12 mouse cellular contexts compared by ENCODE assay signal in the genomic region with DNA sequence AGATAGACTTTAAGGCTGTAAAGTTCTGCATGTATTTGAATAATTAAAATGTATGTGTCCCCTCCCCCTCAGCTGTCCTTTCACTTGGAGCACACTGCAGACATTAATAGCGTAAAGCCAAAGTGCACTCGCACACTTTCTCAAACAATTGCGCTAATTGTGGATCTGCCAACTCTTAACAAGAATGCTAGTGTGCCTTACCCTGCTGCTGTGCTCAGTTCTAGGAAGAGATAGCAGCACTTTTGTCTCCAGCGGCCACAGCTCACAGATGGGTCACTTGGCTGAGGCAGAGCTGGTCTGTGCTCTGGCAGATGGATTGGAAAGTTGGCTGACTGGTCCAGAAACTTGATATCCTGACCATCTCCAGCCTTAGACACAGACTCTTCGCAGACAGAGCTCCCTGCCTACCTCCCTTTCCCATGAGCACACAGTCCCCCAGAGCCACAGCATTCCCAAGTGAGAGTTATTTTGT. TPM values are rescaled to one million over a fixed set of nuclear protein-coding genes. Genes with fewer than 3 reads are reported as not detected.
A peak's percentile ranks its signal among the peaks of the same experiment; 100 is the strongest.
DNase-seq lines count a peak whose midpoint lies in the region; ATAC-seq and TF ChIP-seq lines count a peak whose summit lies in the region.
"Had no signal": no experiment of that assay in that cellular context is flagged by ENCODE, and none has a peak within 500 bp of the region (broad histone marks: within the 10 kb centered on the region; RNA-seq: fewer than 3 reads in every experiment).

No protein-coding gene starts in this region.

- no peaks in the 10 kb centered on the region for H3K36me3 ChIP-seq in hindbrain, postnatal 0 days (ENCODE audit: insufficient read depth, low read length)
- H3K36me3 ChIP-seq: embryonic facial prominence, embryonic 13.5 days; liver, embryonic 12.5 days had no signal

- no peak for DNase-seq in frontal cortex, postnatal 25 days (ENCODE audit: low spot score in 2 of 2)
- peak; percentile 31 for DNase-seq in right cerebral cortex, adult 18-20 months
- DNase-seq in right cerebral cortex, adult 2 months (ENCODE audit: low spot score in 2 of 2): no peak
- DNase-seq in hindbrain, postnatal 0 days (ENCODE audit: low spot score): peak; percentile 50
- no peak for DNase-seq in thymus, postnatal 10 days (ENCODE audit: low spot score in 2 of 2)
- no peak for DNase-seq in thymus, postnatal 0 days (ENCODE audit: low spot score)
- DNase-seq in lung, postnatal 4 days: no peak
- DNase-seq: adrenal gland, postnatal 36 days had no signal

- H3K9me3 ChIP-seq in hindbrain, postnatal 0 days (ENCODE audit: low read length): no peaks in the 10 kb centered on the region
- H3K9me3 ChIP-seq: embryonic facial prominence, embryonic 13.5 days; liver, embryonic 12.5 days had no signal

- H3K4me1 ChIP-seq in hindbrain, postnatal 0 days (ENCODE audit: insufficient read depth, low read length): no peaks in the 10 kb centered on the region

- 72% methylated on average over 5 of the region's 5 CpGs for WGBS in hindbrain, postnatal 0 days

- H3K27me3 ChIP-seq in hindbrain, postnatal 0 days (ENCODE audit: insufficient read depth, low read length): no peaks in the 10 kb centered on the region
- H3K27me3 ChIP-seq: embryonic facial prominence, embryonic 13.5 days had no signal

- H3K4me2 ChIP-seq in hindbrain, postnatal 0 days (ENCODE audit: low read depth, low read length): no peak overlapping the region
- H3K4me2 ChIP-seq: embryonic facial prominence, embryonic 13.5 days; liver, embryonic 12.5 days had no signal

- no peak overlapping the region for H3K9ac ChIP-seq in hindbrain, postnatal 0 days (replicated peaks; ENCODE audit: low read length)
- H3K9ac ChIP-seq: embryonic facial prominence, embryonic 13.5 days; liver, embryonic 12.5 days had no signal

- TF ChIP-seq CTCF in hindbrain, postnatal 0 days (IDR thresholded peaks at IDR 0.05; ENCODE audit: low read depth): no peak

- H3K4me3 ChIP-seq in hindbrain, postnatal 0 days (ENCODE audit: low read length): no peak overlapping the region
- H3K4me3 ChIP-seq: embryonic facial prominence, embryonic 13.5 days; liver, embryonic 12.5 days had no signal

- H3K27ac ChIP-seq in hindbrain, postnatal 0 days: 0 out of 2 replicates have a peak overlapping the region, but pooled peaks have one; percentile 26
- H3K27ac ChIP-seq: embryonic facial prominence, embryonic 13.5 days; liver, embryonic 12.5 days had no signal

- ATAC-seq in frontal cortex, adult (ENCODE audit: low TSS enrichment): peak; percentile 80
- peak; percentile 84 for ATAC-seq in hindbrain, postnatal 0 days
- ATAC-seq: intestine, embryonic 16.5 days; liver, embryonic 12.5 days had no signal

RNA-seq across cellular contexts. Expression of gene Gm37240, which starts 40.9 kb away (rescaled TPM):
- total RNA-seq in hindbrain, postnatal 0 days (2014; rRNA removed): 0.14 TPM in 1 of 2 replicates, not detected in the other
- polyA plus RNA-seq in hindbrain, postnatal 0 days (2015; fragmentation: Nextera tagmentation; extraction: Ambion mirVana): 1.00 and 1.5 TPM in 2 replicates
- 3.4 and 5.2 TPM in 2 replicates for polyA plus RNA-seq in thymus, postnatal 0 days (2015; fragmentation: Nextera tagmentation; extraction: Ambion mirVana)

RNA-seq across cellular contexts. Expression of gene Glt28d2, which starts 40.9 kb away (rescaled TPM):
- 0.37 TPM in 1 of 2 replicates, not detected in the other for total RNA-seq in hindbrain, postnatal 0 days (2014; rRNA removed)
- 0.34 and 0.43 TPM in 2 replicates for polyA plus RNA-seq in hindbrain, postnatal 0 days (2015; fragmentation: Nextera tagmentation; extraction: Ambion mirVana)
- 1.6 and 1.7 TPM in 2 replicates for polyA plus RNA-seq in thymus, postnatal 0 days (2015; fragmentation: Nextera tagmentation; extraction: Ambion mirVana)

RNA-seq across cellular contexts. Expression of gene Sh3d19, which starts 42.7 kb away (rescaled TPM):
- total RNA-seq in hindbrain, postnatal 0 days (2014; rRNA removed): 23.7 and 31.1 TPM in 2 replicates
- polyA plus RNA-seq in hindbrain, postnatal 0 days (2015; fragmentation: Nextera tagmentation; extraction: Ambion mirVana): 14.0 and 16.3 TPM in 2 replicates
- 2.5 and 3.5 TPM in 2 replicates for polyA plus RNA-seq in thymus, postnatal 0 days (2015; fragmentation: Nextera tagmentation; extraction: Ambion mirVana)

Comparison
In these comparisons a context has a peak if more than half of its experiments do, and no peak if none do; other contexts are left out.
1. DNase-seq: peak in right cerebral cortex, adult 18-20 months (single experiment) and hindbrain, postnatal 0 days (single experiment); none in frontal cortex, postnatal 25 days (0 of 2), right cerebral cortex, adult 2 months (0 of 2), thymus, postnatal 10 days (0 of 2), thymus, postnatal 0 days (single experiment) and lung, postnatal 4 days (0 of 2).